Mouse (Mus musculus): ENCODE data around the gene Olfr354. TPM values are rescaled to one million over a fixed set of nuclear protein-coding genes. Genes with fewer than 3 reads are reported as not detected.

Olfr354 gene
- polyA plus RNA-seq (2016; fragmentation: Nextera tagmentation; extraction: Ambion mirVana), result not detected in 2 replicates

- Histone ChIP-seq H3K9ac (replicated peaks) (no peak within 1 kb of the TSS), H3K27me3 (no peaks in the 10 kb centered on the region), H3K4me1 (replicated peaks) (no peaks in the 10 kb centered on the region), H3K4me3 (replicated peaks) (no peak within 1 kb of the TSS), H3K27ac (no peak within 1 kb of the TSS), H3K4me2 (no peak within 1 kb of the TSS), H3K36me3 (no peaks in the 10 kb centered on the region), H3K9me3 (peaks cover 7% of the 10 kb centered on the region; the same call in 1 of the 2 replicates)
- ATAC-seq (ENCODE audit: insufficient number of reproducible peaks, insufficient read depth, low FRiP score, low TSS enrichment, low read depth), result no peak
Observed at GRCm38 (mm10) chr2:36905380-36905779, at the start of gene Olfr354. TSS of gene Olfr354 (plus strand) at chr2:36905680.

GRCm38 (mm10) chr2:36862560-36862959 is 42.9 kb upstream of the Olfr354 start, which contains the start of gene Olfr351:
TSS of gene Olfr351 (minus strand) at chr2:36862660.
- Histone ChIP-seq H3K36me3 (no peaks in the 10 kb centered on the region), H3K27ac (no peak within 1 kb of the TSS), H3K27me3 (no peaks in the 10 kb centered on the region), H3K4me3 (replicated peaks) (no peak within 1 kb of the TSS), H3K9me3 (peaks cover 20% of the 10 kb centered on the region; the same call in 1 of the 2 replicates), H3K4me2 (no peak within 1 kb of the TSS), H3K9ac (replicated peaks) (no peak within 1 kb of the TSS), H3K4me1 (replicated peaks) (no peaks in the 10 kb centered on the region)
- 86% methylated on average over 1 of the region's 1 CpGs for whole genome bisulfite sequencing
- no peak for ATAC-seq (ENCODE audit: insufficient number of reproducible peaks, insufficient read depth, low FRiP score, low TSS enrichment, low read depth)

- 76% methylated on average over 1 of the region's 1 CpGs for WGBS
- Histone ChIP-seq H3K36me3 (no peaks in the 10 kb centered on the region), H3K4me2 (no peak within 1 kb of the TSS), H3K9me3 (peaks cover 14% of the 10 kb centered on the region; the same call in 1 of the 2 replicates), H3K27ac (no peak within 1 kb of the TSS), H3K27me3 (no peaks in the 10 kb centered on the region), H3K9ac (replicated peaks) (no peak within 1 kb of the TSS), H3K4me3 (replicated peaks) (no peak within 1 kb of the TSS), H3K4me1 (replicated peaks) (no peaks in the 10 kb centered on the region)
- ATAC-seq (ENCODE audit: insufficient number of reproducible peaks, insufficient read depth, low FRiP score, low TSS enrichment, low read depth), result no peak
Observed at GRCm38 (mm10) chr2:36868160-36868559, 37.3 kb upstream of the Olfr354 start, which contains the start of gene Olfr352. TSS of gene Olfr352 (plus strand) at chr2:36868460.

- no peak within 1 kb of the TSS for H3K4me2 ChIP-seq
- H3K36me3 ChIP-seq, result no peaks in the 10 kb centered on the region
- ATAC-seq (ENCODE audit: insufficient number of reproducible peaks, insufficient read depth, low FRiP score, low TSS enrichment, low read depth), result no peak
- peaks cover 28% of the 10 kb centered on the region; the same call in 1 of the 2 replicates for H3K9me3 ChIP-seq
- H3K4me3 ChIP-seq (replicated peaks), result no peak within 1 kb of the TSS
- H3K4me1 ChIP-seq (replicated peaks), result no peaks in the 10 kb centered on the region
- H3K27me3 ChIP-seq, result no peaks in the 10 kb centered on the region
- H3K9ac ChIP-seq (replicated peaks), result no peak within 1 kb of the TSS
- H3K27ac ChIP-seq, result no peak within 1 kb of the TSS
Observed at GRCm38 (mm10) chr2:36892836-36893235, 12.6 kb upstream of the Olfr354 start, which contains the start of gene Olfr353. TSS of gene Olfr353 (minus strand) at chr2:36892936.

- no peaks in the 10 kb centered on the region for H3K27me3 ChIP-seq
- peaks cover 31% of the 10 kb centered on the region for H3K9me3 ChIP-seq
Observed at GRCm38 (mm10) chr2:36897114-36897513, 8.4 kb upstream of the Olfr354 start.

GRCm38 (mm10) chr2:36928797-36929196 is 23.3 kb downstream of the Olfr354 start, which contains the start of gene Olfr355:
TSS of gene Olfr355 (minus strand) at chr2:36928897.
- Histone ChIP-seq H3K4me2 (no peak within 1 kb of the TSS), H3K27me3 (no peaks in the 10 kb centered on the region), H3K9ac (replicated peaks) (no peak within 1 kb of the TSS), H3K4me3 (replicated peaks) (no peak within 1 kb of the TSS), H3K4me1 (replicated peaks) (no peaks in the 10 kb centered on the region), H3K9me3 (peaks cover 12% of the 10 kb centered on the region), H3K27ac (no peak within 1 kb of the TSS), H3K36me3 (no peaks in the 10 kb centered on the region)
- ATAC-seq (ENCODE audit: insufficient number of reproducible peaks, insufficient read depth, low FRiP score, low TSS enrichment, low read depth), result no peak

More at GRCm38 (mm10) chr2:36897114-36897513, 8.4 kb upstream of the Olfr354 start:
- Histone ChIP-seq H3K27ac (no peak overlapping the region), H3K4me3 (replicated peaks) (no peak overlapping the region), H3K4me2 (no peak overlapping the region), H3K36me3 (no peaks in the 10 kb centered on the region), H3K4me1 (replicated peaks) (no peaks in the 10 kb centered on the region), H3K9ac (replicated peaks) (no peak overlapping the region)
- ATAC-seq (ENCODE audit: insufficient number of reproducible peaks, insufficient read depth, low FRiP score, low TSS enrichment, low read depth), result no peak

- Histone ChIP-seq H3K27ac (no peak within 1 kb of the TSS), H3K36me3 (no peaks in the 10 kb centered on the region), H3K4me2 (no peak within 1 kb of the TSS), H3K27me3 (no peaks in the 10 kb centered on the region), H3K9ac (replicated peaks) (no peak within 1 kb of the TSS), H3K4me3 (replicated peaks) (no peak within 1 kb of the TSS), H3K4me1 (replicated peaks) (no peaks in the 10 kb centered on the region), H3K9me3 (peaks cover 11% of the 10 kb centered on the region)
- no peak for ATAC-seq (ENCODE audit: insufficient number of reproducible peaks, insufficient read depth, low FRiP score, low TSS enrichment, low read depth)
- WGBS, result 83% methylated on average over 2 of the region's 2 CpGs
Observed at GRCm38 (mm10) chr2:36936821-36937220, 31.3 kb downstream of the Olfr354 start, which contains the start of gene Olfr356. TSS of gene Olfr356 (plus strand) at chr2:36937121.

Other genes starting within 250 kb of the Olfr354 start
- not detected in 2 replicates for gene Olfr346, start 219.9 kb upstream of the Olfr354 start, polyA plus RNA-seq (2016; fragmentation: Nextera tagmentation; extraction: Ambion mirVana)
- gene Olfr347, start 173.8 kb upstream of the Olfr354 start, polyA plus RNA-seq (2016; fragmentation: Nextera tagmentation; extraction: Ambion mirVana), result not detected in 2 replicates
- not detected in 2 replicates for gene Olfr348, start 121.4 kb upstream of the Olfr354 start, polyA plus RNA-seq (2016; fragmentation: Nextera tagmentation; extraction: Ambion mirVana)
- not detected in 2 replicates for gene Olfr50, start 115.1 kb upstream of the Olfr354 start, polyA plus RNA-seq (2016; fragmentation: Nextera tagmentation; extraction: Ambion mirVana)
- gene Olfr3, start 88.6 kb upstream of the Olfr354 start, polyA plus RNA-seq (2016; fragmentation: Nextera tagmentation; extraction: Ambion mirVana), result not detected in 2 replicates
- gene Olfr350, start 59.4 kb upstream of the Olfr354 start, polyA plus RNA-seq (2016; fragmentation: Nextera tagmentation; extraction: Ambion mirVana), result not detected in 2 replicates
- not detected in 2 replicates for gene Olfr351, start 43.0 kb upstream of the Olfr354 start, polyA plus RNA-seq (2016; fragmentation: Nextera tagmentation; extraction: Ambion mirVana)
- gene Olfr352, start 37.2 kb upstream of the Olfr354 start, polyA plus RNA-seq (2016; fragmentation: Nextera tagmentation; extraction: Ambion mirVana), result not detected in 2 replicates
- not detected in 2 replicates for gene Olfr353, start 12.7 kb upstream of the Olfr354 start, polyA plus RNA-seq (2016; fragmentation: Nextera tagmentation; extraction: Ambion mirVana)
- gene Olfr355, start 23.2 kb downstream of the Olfr354 start, polyA plus RNA-seq (2016; fragmentation: Nextera tagmentation; extraction: Ambion mirVana), result not detected in 2 replicates
- gene Olfr356, start 31.4 kb downstream of the Olfr354 start, polyA plus RNA-seq (2016; fragmentation: Nextera tagmentation; extraction: Ambion mirVana), result not detected in 2 replicates
- not detected in 2 replicates for gene Olfr357, start 88.1 kb downstream of the Olfr354 start, polyA plus RNA-seq (2016; fragmentation: Nextera tagmentation; extraction: Ambion mirVana)
- not detected in 2 replicates for gene Olfr358, start 103.7 kb downstream of the Olfr354 start, polyA plus RNA-seq (2016; fragmentation: Nextera tagmentation; extraction: Ambion mirVana)
- not detected in 2 replicates for gene Olfr360, start 160.1 kb downstream of the Olfr354 start, polyA plus RNA-seq (2016; fragmentation: Nextera tagmentation; extraction: Ambion mirVana)
- gene Olfr361, start 183.6 kb downstream of the Olfr354 start, polyA plus RNA-seq (2016; fragmentation: Nextera tagmentation; extraction: Ambion mirVana), result not detected in 2 replicates
- gene Olfr362, start 212.2 kb downstream of the Olfr354 start, polyA plus RNA-seq (2016; fragmentation: Nextera tagmentation; extraction: Ambion mirVana), result not detected in 2 replicates
- gene Olfr364-ps1, start 233.6 kb downstream of the Olfr354 start, polyA plus RNA-seq (2016; fragmentation: Nextera tagmentation; extraction: Ambion mirVana), result not detected in 2 replicates